Mouse (Mus musculus) heart, adult 2 months (tissue): ENCODE results near the gene Gm13288. TPM values are rescaled to one million over a fixed set of nuclear protein-coding genes. Genes with fewer than 3 reads are reported as not detected.
A peak's percentile ranks its signal among the peaks of the same experiment; 100 is the strongest.
"Not testable (repeated sequence)": the region's sequence is repeated elsewhere in the genome, so short reads cannot be mapped to it uniquely, and the experiment has no call there.

Source experiments
- DNase-seq, 2 experiments: peaks; one replicate each; pipeline ENCODE4 v3.0.0; 2021
- H3K27ac ChIP-seq: fragments of 200-600 bp; 2 replicates; pipeline ENCODE4 v1.8.1; 2022
- H3K27me3 ChIP-seq: fragments of 200-500 bp; 2 replicates; pipeline ENCODE4 v1.6.1; 2012; ENCODE audit warnings: mild to moderate bottlenecking, low read length, inconsistent platforms, mixed read lengths; ENCODE audit not compliant: control insufficient read depth, insufficient read depth
- H3K36me3 ChIP-seq: fragments of 200-500 bp; 2 replicates; pipeline ENCODE4 v1.6.1; 2012; ENCODE audit warnings: low read length, inconsistent platforms; ENCODE audit not compliant: control insufficient read depth, insufficient read depth
- H3K4me1 ChIP-seq: fragments of 200-500 bp; 2 replicates; pipeline ENCODE4 v1.6.1; 2011; ENCODE audit warnings: low read length; ENCODE audit not compliant: control insufficient read depth, insufficient read depth
- H3K4me3 ChIP-seq: fragments of 200-600 bp; 2 replicates; pipeline ENCODE4 v1.8.1; 2022
- H3K79me2 ChIP-seq: fragments of 200-500 bp; replicated peaks from 2 replicates; pipeline ENCODE4 v1.6.1; 2012; ENCODE audit warnings: mild to moderate bottlenecking, inconsistent platforms, low read length, moderate library complexity, mixed read lengths; ENCODE audit not compliant: control insufficient read depth, insufficient read depth
- H3K9ac ChIP-seq: fragments of 200-500 bp; 2 replicates; pipeline ENCODE4 v1.6.1; 2012; ENCODE audit warnings: low read depth, mild to moderate bottlenecking, control low read depth, inconsistent platforms, low read length, mixed read lengths
- CTCF ChIP-seq: fragments of 200-600 bp; IDR thresholded peaks from 2 replicates; pipeline ENCODE4 v1.8.1; 2022; ENCODE audit warnings: antibody characterized with exemption, mild to moderate bottlenecking, moderate library complexity
- EP300 ChIP-seq: fragments of 200-500 bp; IDR thresholded peaks from 2 replicates; pipeline ENCODE4 v1.6.1; 2011; ENCODE audit warnings: low read depth, low read length, control low read depth; ENCODE audit not compliant: insufficient read depth
- POLR2A ChIP-seq: fragments of 200-500 bp; IDR thresholded peaks from 2 replicates; pipeline ENCODE4 v1.6.1; 2011; ENCODE audit warnings: mild to moderate bottlenecking, low read depth, low read length, control low read depth; ENCODE audit not compliant: insufficient read depth
- WGBS: fragments of 180-500 bp; shearing (Covaris S2); methylation state at CpG from one replicate; pipeline ENCODE4 v1.1.7; 2018; 5-methylcytosine and 5-hydroxymethylcytosine counted together
- intact Hi-C: fragments of 180-260 bp; cut with DNase I; formaldehyde crosslinking; loops from one replicate; pipeline ENCODE4 v1.15.1; 2025
- polyA plus RNA-seq: library from polyadenylated mRNA; depleted of rRNA; stranded (reverse); fragments of >200 nt; gene quantifications from 2 replicates; pipeline ENCODE4 v1.2.3, GENCODE M21; 2012
- total RNA-seq, 2 experiments: library from RNA; stranded (reverse); gene quantifications; 2 replicates each; pipeline ENCODE4 v1.2.3; 2021

The Gm13288 gene
- total and polyA plus RNA-seq, 3 experiments = not detected

DNA sequence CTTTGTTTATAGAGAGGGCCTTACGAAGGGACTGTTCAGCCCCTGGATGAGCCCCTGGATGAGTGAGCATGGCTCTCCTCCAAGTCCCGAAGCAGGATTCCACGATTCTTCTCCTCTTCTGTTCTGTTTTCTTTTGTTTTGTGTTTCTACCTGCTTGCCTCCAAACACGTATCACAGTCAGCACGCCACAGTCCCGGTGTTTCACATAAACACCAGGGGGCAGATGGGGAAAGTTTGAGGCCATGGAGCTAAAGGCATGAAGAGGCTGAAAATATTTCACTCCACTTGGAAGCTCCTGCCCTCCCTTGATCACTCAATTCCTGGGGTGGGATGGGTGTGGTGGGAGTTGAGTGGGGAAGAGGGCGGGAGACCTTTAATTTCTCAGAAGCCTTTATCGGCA lies 43.6 kb upstream of the Gm13288 start:
- intact Hi-C loops, H3K4me1 ChIP-seq, H3K36me3 ChIP-seq, H3K27me3 ChIP-seq, H3K9ac ChIP-seq, H3K79me2 ChIP-seq, H3K27ac ChIP-seq, H3K4me3 ChIP-seq: not testable (repeated sequence)
- 67% methylated on average over 6 of the region's 8 CpGs for WGBS
- peak; percentile 60 to 72 for DNase-seq
- TF ChIP-seq CTCF = peak; percentile 31; the same call in 1 of the 2 replicates

GRCm38 (mm10) chr4:88762341-88762740 lies 43.0 kb upstream of the Gm13288 start:
- H3K79me2 ChIP-seq, H3K36me3 ChIP-seq, H3K27ac ChIP-seq, H3K9ac ChIP-seq, intact Hi-C loops, H3K27me3 ChIP-seq, H3K4me1 ChIP-seq, H3K4me3 ChIP-seq: not testable (repeated sequence)
- WGBS = 41% methylated on average over 9 of the region's 9 CpGs
- DNase-seq = peak in 1 of 2 experiments; percentile 43

DNA sequence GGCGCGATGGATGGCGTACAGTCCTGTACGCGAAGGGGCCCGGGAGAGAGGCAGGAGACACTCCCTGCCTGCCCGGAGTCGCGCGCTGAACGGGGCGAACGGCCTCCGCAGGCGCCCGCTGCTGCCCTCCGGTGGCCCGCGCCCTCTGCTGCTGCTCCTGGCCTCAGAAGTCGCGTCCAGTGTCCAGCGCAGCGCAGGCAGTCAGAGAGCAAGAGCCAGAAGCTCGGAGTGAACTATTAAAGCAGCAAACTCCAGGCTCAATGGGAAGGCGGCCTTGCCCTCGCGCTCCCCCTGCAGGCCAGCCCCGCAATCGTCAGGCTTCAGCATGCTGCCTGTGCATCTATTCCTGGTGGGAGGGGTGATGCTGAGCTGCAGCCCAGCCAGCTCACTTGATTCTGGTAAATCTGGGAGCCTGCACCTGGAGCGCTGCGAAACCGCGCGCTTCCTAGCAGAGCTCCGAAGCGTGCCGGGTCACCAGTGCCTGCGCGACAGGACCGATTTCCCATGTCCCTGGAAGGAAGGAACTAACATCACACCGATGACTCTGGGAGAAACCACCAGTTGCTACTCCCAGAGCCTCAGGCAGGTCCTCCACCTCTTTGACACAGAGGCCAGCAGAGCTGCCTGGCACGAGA lies 41.8 kb upstream of the Gm13288 start:
- H3K79me2 ChIP-seq, H3K27me3 ChIP-seq, H3K27ac ChIP-seq, intact Hi-C loops, H3K4me3 ChIP-seq, H3K9ac ChIP-seq, H3K36me3 ChIP-seq, H3K4me1 ChIP-seq: not testable (repeated sequence)
- DNase-seq = peak; percentile 72 to 81
- WGBS = 4% methylated on average over 40 of the region's 42 CpGs
- TF ChIP-seq CTCF (peak; percentile 71), POLR2A (peak; percentile 71; the same call in 1 of the 2 replicates), EP300 (0 out of 2 replicates have a peak, but pooled peaks have one; percentile 30)

GRCm38 (mm10) chr4:88773534-88773933 lies 31.8 kb upstream of the Gm13288 start, which contains the start of gene Gm13290:
TSS of gene Gm13290 (plus strand) at chr4:88773834.
- H3K79me2 ChIP-seq, H3K4me1 ChIP-seq, H3K36me3 ChIP-seq, DNase-seq, H3K9ac ChIP-seq, intact Hi-C loops, H3K4me3 ChIP-seq, H3K27ac ChIP-seq, H3K27me3 ChIP-seq: not testable (repeated sequence)
- WGBS = no CpG with 5 or more reads among the region's 32 CpGs

DNA sequence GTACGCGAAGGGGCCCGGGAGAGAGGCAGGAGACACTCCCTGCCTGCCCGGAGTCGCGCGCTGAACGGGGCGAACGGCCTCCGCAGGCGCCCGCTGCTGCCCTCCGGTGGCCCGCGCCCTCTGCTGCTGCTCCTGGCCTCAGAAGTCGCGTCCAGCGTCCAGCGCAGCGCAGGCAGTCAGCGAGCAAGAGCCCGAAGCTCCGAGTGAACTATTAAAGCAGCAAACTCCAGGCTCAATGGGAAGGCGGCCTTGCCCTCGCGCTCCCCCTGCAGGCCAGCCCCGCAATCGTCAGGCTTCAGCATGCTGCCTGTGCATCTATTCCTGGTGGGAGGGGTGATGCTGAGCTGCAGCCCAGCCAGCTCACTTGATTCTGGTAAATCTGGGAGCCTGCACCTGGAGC lies 28.7 kb upstream of the Gm13288 start, which contains the start of gene Gm13289:
Gm13289 (plus strand) TSS at position 301 of the 400 bp plus-strand sequence.
- WGBS = no CpG with 5 or more reads among the region's 29 CpGs
- H3K4me3 ChIP-seq, H3K79me2 ChIP-seq: not testable (repeated sequence)

GRCm38 (mm10) chr4:88779550-88779949 lies 25.8 kb upstream of the Gm13288 start, which contains the start of gene Gm13272:
TSS of gene Gm13272 (plus strand) at chr4:88779850.
- H3K79me2 ChIP-seq, H3K4me3 ChIP-seq, H3K9ac ChIP-seq, H3K4me1 ChIP-seq, DNase-seq, H3K36me3 ChIP-seq, H3K27ac ChIP-seq, H3K27me3 ChIP-seq, intact Hi-C loops: not testable (repeated sequence)
- no CpG with 5 or more reads among the region's 29 CpGs for WGBS

More for the DNA sequence above, 28.7 kb upstream of the Gm13288 start, which contains the start of gene Gm13289:
- H3K36me3 ChIP-seq, H3K4me1 ChIP-seq, DNase-seq, H3K27me3 ChIP-seq, intact Hi-C loops, H3K9ac ChIP-seq, H3K27ac ChIP-seq: not testable (repeated sequence)

DNA sequence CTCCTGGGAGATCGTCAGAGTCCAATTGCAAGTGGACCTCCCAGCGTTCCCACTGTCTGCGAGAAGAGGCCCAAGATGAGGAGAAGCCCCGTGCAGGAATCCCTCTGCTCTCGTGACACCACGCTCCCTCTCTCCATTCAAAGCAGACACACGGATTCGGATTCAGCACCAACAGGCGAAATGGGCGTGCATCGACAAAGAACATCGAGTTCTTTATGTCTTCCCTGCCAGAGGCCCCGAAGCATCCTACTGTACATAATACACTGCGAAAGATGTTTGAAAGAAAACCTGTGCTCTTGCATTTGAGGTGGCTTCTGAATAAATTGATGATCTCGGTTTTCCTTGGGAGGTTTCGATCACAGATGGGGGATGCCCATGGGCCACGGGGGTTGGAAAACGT lies 25.0 kb upstream of the Gm13288 start:
- H3K4me3 ChIP-seq, intact Hi-C loops, H3K79me2 ChIP-seq, H3K27me3 ChIP-seq, H3K9ac ChIP-seq, H3K36me3 ChIP-seq, H3K27ac ChIP-seq, H3K4me1 ChIP-seq: not testable (repeated sequence)
- 51% methylated on average over 16 of the region's 18 CpGs for WGBS
- peak in 1 of 2 experiments; percentile 13 for DNase-seq

DNA sequence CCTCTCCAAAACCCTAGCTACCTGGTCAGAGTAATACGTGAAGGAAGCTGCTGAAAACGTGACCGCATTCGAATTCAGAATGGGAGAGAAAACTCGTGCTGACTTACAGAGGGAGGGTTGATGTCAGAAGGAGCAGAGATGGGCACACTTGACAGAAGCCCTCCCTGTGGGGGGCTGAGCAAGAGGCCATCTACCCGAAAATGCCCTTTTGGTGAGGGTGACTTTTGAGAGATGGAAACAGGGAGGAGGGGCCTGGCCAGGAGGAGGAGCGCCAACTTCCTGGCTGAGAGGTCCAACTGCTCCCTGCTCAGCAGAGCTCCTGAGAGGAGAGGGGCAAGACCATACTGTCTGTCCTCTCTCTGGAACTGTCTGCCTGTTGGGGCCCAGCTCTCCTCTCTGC lies 23.5 kb upstream of the Gm13288 start, which contains the start of gene Ifnz:
Ifnz (plus strand) TSS at position 301 of the 400 bp plus-strand sequence.
- H3K4me3 ChIP-seq, H3K4me1 ChIP-seq, DNase-seq, H3K27ac ChIP-seq, H3K27me3 ChIP-seq, H3K79me2 ChIP-seq, H3K36me3 ChIP-seq, intact Hi-C loops: not testable (repeated sequence)
- H3K9ac ChIP-seq = peak within 1 kb of the TSS; percentile 60
- WGBS = 16% methylated on average over 4 of the region's 7 CpGs
